Mouse (Mus musculus): ENCODE results near the gene Ago4.

- TF ChIP-seq CTCF (IDR thresholded peaks at IDR 0.05; ENCODE audit: insufficient read depth, low read depth, low read length), result no peak
- TF ChIP-seq POLR2A (IDR thresholded peaks at IDR 0.05; ENCODE audit: insufficient read depth, low read depth, low read length), result no peak
These were observed 12.4 kb upstream of the Ago4 start for GRCm38 (mm10) chr4:126545703-126546102.

Data from olfactory bulb, adult 2 months (tissue).